Mouse (Mus musculus): ENCODE data around the gene Hoxb6. TPM values are rescaled to one million over a fixed set of nuclear protein-coding genes. Genes with fewer than 3 reads are reported as not detected.

Hoxb6 gene
- polyA plus RNA-seq, 1 experiment, result not detected

- TF ChIP-seq POLR2A (IDR thresholded peaks at IDR 0.05; ENCODE audit: borderline replicate concordance, low read depth, low read length) (no peak), CTCF (IDR thresholded peaks at IDR 0.05; ENCODE audit: low read depth, low read length) (no peak)
- no peak overlapping the region for H3K4me3 ChIP-seq (ENCODE audit: insufficient read depth, low read length)
- no peak overlapping the region for H3K27ac ChIP-seq (ENCODE audit: insufficient read depth, low read depth, low read length)
- no peaks in the 10 kb centered on the region for H3K4me1 ChIP-seq (ENCODE audit: control insufficient read depth, insufficient read depth, low read length)
Observed at GRCm38 (mm10) chr11:96259511-96259910, 32.8 kb upstream of the Hoxb6 start.

GRCm38 (mm10) chr11:96260310-96260970 lies 31.8 kb upstream of the Hoxb6 start:
- Histone ChIP-seq H3K27ac (ENCODE audit: insufficient read depth, low read depth, low read length) (no peak overlapping the region), H3K4me1 (ENCODE audit: control insufficient read depth, insufficient read depth, low read length) (no peaks in the 10 kb centered on the region), H3K4me3 (ENCODE audit: insufficient read depth, low read length) (no peak overlapping the region)
- TF ChIP-seq CTCF (IDR thresholded peaks at IDR 0.05; ENCODE audit: low read depth, low read length), result no peak
- no peak for TF ChIP-seq POLR2A (IDR thresholded peaks at IDR 0.05; ENCODE audit: borderline replicate concordance, low read depth, low read length)

- no peaks in the 10 kb centered on the region for H3K4me1 ChIP-seq (ENCODE audit: control insufficient read depth, insufficient read depth, low read length)
- TF ChIP-seq POLR2A (IDR thresholded peaks at IDR 0.05; ENCODE audit: borderline replicate concordance, low read depth, low read length), result no peak
- peak; percentile 63 for TF ChIP-seq CTCF (IDR thresholded peaks at IDR 0.05; ENCODE audit: low read depth, low read length)
- no peak overlapping the region for H3K4me3 ChIP-seq (ENCODE audit: insufficient read depth, low read length)
- H3K27ac ChIP-seq (ENCODE audit: insufficient read depth, low read depth, low read length), result no peak overlapping the region
Observed at GRCm38 (mm10) chr11:96261323-96261890, 30.9 kb upstream of the Hoxb6 start.

GRCm38 (mm10) chr11:96262262-96262830 lies 29.9 kb upstream of the Hoxb6 start:
- no peak for TF ChIP-seq CTCF (IDR thresholded peaks at IDR 0.05; ENCODE audit: low read depth, low read length)
- no peak for TF ChIP-seq POLR2A (IDR thresholded peaks at IDR 0.05; ENCODE audit: borderline replicate concordance, low read depth, low read length)
- Histone ChIP-seq H3K4me3 (ENCODE audit: insufficient read depth, low read length) (no peak overlapping the region), H3K27ac (ENCODE audit: insufficient read depth, low read depth, low read length) (no peak overlapping the region), H3K4me1 (ENCODE audit: control insufficient read depth, insufficient read depth, low read length) (no peaks in the 10 kb centered on the region)

- Histone ChIP-seq H3K27ac (ENCODE audit: insufficient read depth, low read depth, low read length) (no peak overlapping the region), H3K4me1 (ENCODE audit: control insufficient read depth, insufficient read depth, low read length) (no peaks in the 10 kb centered on the region), H3K4me3 (ENCODE audit: insufficient read depth, low read length) (no peak overlapping the region)
- TF ChIP-seq POLR2A (IDR thresholded peaks at IDR 0.05; ENCODE audit: borderline replicate concordance, low read depth, low read length) (no peak), CTCF (IDR thresholded peaks at IDR 0.05; ENCODE audit: low read depth, low read length) (no peak)
Observed at GRCm38 (mm10) chr11:96263636-96264389, 28.5 kb upstream of the Hoxb6 start.

- no peak overlapping the region for H3K27ac ChIP-seq (ENCODE audit: insufficient read depth, low read depth, low read length)
- TF ChIP-seq CTCF (IDR thresholded peaks at IDR 0.05; ENCODE audit: low read depth, low read length) (no peak), POLR2A (IDR thresholded peaks at IDR 0.05; ENCODE audit: borderline replicate concordance, low read depth, low read length) (no peak)
- no peaks in the 10 kb centered on the region for H3K4me1 ChIP-seq (ENCODE audit: control insufficient read depth, insufficient read depth, low read length)
- no peak overlapping the region for H3K4me3 ChIP-seq (ENCODE audit: insufficient read depth, low read length)
Observed at GRCm38 (mm10) chr11:96264390-96265020, 27.8 kb upstream of the Hoxb6 start.

- Histone ChIP-seq H3K27ac (ENCODE audit: insufficient read depth, low read depth, low read length) (no peak overlapping the region), H3K4me3 (ENCODE audit: insufficient read depth, low read length) (no peak overlapping the region), H3K4me1 (ENCODE audit: control insufficient read depth, insufficient read depth, low read length) (no peaks in the 10 kb centered on the region)
- no peak for TF ChIP-seq POLR2A (IDR thresholded peaks at IDR 0.05; ENCODE audit: borderline replicate concordance, low read depth, low read length)
- no peak for TF ChIP-seq CTCF (IDR thresholded peaks at IDR 0.05; ENCODE audit: low read depth, low read length)
Observed at GRCm38 (mm10) chr11:96265954-96266353, 26.3 kb upstream of the Hoxb6 start.

GRCm38 (mm10) chr11:96267021-96267920 lies 25.0 kb upstream of the Hoxb6 start:
- Histone ChIP-seq H3K4me1 (ENCODE audit: control insufficient read depth, insufficient read depth, low read length) (no peaks in the 10 kb centered on the region), H3K4me3 (ENCODE audit: insufficient read depth, low read length) (no peak overlapping the region), H3K27ac (ENCODE audit: insufficient read depth, low read depth, low read length) (no peak overlapping the region)
- TF ChIP-seq POLR2A (IDR thresholded peaks at IDR 0.05; ENCODE audit: borderline replicate concordance, low read depth, low read length), result no peak
- TF ChIP-seq CTCF (IDR thresholded peaks at IDR 0.05; ENCODE audit: low read depth, low read length), result no peak
